Mouse (Mus musculus): Measurements from ENCODE around the gene Lhx5.

Lhx5 gene

DNA sequence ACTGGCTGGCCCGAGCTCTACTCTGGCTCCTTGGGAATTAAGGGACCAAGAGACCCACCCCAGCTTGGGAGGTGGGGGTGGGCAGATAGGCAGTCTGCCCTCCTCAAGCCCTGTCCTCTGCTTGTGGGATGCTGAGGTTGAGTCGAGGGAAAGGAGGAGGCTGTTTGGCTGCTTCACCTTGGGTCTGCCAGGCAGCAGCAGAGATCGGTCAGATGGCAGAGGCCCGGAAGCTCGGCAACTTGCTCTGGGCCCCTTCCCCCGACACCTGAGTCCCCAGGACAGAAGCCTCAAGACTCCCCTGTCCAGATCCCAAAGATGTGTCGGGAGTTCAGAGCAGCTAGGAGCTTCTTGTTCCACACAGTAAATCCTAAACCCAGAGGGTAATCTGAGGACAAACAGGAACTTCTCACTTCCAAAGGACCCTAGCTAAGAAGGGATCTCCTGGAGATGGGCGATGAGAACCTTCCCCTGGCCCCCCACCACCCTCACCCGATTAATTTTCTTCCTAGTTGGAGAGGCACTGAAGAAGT lies 1.1 kb downstream of the Lhx5 start:
- DNase-seq (ENCODE audit: low spot score in 2 of 2) = no peak

- no peak for DNase-seq (ENCODE audit: low spot score in 2 of 2)
Measured at GRCm38 (mm10) chr5:120433135-120433760, 1.7 kb downstream of the Lhx5 start.

DNA sequence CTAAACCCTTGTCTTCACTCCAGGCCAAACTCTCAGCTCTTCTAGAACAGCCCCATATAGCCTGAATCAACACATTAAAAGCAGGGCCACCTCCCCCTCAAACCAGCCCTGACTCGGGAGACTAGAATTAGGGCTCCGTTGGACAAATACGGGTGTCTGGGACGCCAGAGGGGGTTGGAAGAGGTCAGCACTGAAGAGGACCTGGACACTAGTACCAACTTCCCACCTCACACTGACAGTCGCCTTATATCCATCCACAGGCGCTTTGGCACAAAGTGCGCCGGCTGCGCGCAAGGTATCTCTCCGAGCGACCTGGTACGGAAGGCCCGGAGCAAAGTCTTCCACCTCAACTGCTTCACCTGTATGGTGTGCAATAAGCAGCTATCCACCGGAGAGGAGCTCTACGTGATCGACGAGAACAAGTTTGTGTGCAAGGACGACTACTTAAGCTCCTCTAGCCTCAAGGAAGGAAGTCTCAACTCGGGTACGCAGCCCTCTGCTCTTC lies 2.8 kb downstream of the Lhx5 start:
- DNase-seq (ENCODE audit: low spot score in 2 of 2) = no peak

GRCm38 (mm10) chr5:120435006-120435681 lies 3.6 kb downstream of the Lhx5 start:
- DNase-seq (ENCODE audit: low spot score in 2 of 2) = no peak

GRCm38 (mm10) chr5:120435731-120436501 lies 4.4 kb downstream of the Lhx5 start:
- DNase-seq (ENCODE audit: low spot score in 2 of 2) = no peak

DNA sequence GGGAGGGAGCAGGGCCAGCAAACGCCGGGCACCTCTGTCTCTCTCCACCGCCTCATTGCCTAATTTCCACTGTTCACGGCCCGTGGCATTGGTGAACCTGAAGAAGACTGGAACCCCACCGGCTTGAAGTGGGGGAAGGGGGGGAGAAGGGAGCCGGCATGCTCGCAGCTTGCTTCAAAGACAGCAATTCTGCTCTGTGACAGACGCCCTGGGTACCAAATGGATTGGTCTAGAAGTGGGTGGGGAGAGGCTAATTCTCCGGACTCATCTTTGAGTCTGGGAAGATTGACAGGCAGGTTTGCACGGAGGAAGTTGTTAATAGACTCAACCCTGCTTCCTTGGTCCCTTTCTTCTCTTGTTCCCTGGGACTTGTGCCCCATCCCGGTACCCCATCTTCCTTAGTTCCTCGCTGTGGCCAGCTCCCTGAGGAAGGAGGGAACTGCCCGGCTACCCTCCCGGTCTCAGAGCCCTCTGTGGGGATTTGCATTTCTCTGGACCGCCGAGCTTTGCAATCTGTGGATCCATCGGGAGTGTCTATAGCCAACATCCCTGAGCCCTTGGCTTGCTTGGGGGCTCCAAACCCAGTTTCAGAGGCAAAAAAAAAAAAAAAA lies 5.5 kb downstream of the Lhx5 start:
- DNase-seq (ENCODE audit: low spot score in 2 of 2) = no peak

DNA sequence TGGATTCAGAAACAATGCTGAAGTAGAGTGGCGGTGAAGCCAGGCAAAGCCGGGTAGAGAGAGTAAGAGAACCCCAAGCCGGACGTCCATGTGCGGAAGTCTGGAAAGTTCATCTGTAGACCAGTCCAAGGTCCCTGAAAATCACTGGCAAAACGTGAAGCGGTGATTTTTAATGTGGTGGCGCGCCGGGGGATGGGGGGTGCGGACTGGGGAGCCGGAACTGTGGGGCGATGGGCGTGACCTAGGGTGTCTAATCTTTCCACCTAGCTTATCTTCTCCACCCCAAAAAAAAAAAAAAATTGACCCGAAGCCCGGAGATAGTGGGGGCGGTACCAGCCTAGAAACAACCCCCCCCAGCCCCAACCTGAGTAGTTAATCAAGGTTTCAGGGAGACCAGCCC lies 6.0 kb downstream of the Lhx5 start:
- DNase-seq (ENCODE audit: low spot score in 2 of 2) = no peak

GRCm38 (mm10) chr5:120437986-120438385 lies 6.5 kb downstream of the Lhx5 start:
- DNase-seq (ENCODE audit: low spot score in 2 of 2) = no peak

GRCm38 (mm10) chr5:120438469-120438868 lies 7.0 kb downstream of the Lhx5 start:
- no peak for DNase-seq (ENCODE audit: low spot score in 2 of 2)

GRCm38 (mm10) chr5:120438991-120439710 lies 7.7 kb downstream of the Lhx5 start:
- DNase-seq (ENCODE audit: low spot score in 2 of 2) = no peak

- DNase-seq (ENCODE audit: low spot score in 2 of 2) = no peak
Measured at GRCm38 (mm10) chr5:120439887-120440670, 8.6 kb downstream of the Lhx5 start.

GRCm38 (mm10) chr5:120440733-120441132 lies 9.2 kb downstream of the Lhx5 start:
- peak; percentile 81 to 86 for DNase-seq (ENCODE audit: low spot score in 2 of 2)

DNA sequence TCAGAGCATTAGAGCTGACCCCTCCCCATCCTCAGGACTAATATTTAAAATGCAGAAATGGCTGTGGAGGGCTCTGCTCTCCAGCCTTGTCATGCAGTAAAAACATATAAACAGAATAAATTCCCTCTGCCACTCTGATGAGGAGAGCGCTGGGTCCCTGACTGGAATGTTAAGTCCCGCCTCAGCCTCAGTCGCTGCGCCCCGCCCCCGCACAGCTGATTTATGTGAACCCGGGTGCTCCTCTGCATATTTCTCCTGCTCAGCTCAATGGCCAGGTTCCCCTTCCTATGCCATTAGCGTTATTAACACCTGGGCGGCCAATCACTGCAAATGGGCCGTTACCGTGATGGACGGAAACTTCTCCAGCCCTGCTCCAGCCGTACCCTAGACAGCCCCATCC lies 15.8 kb downstream of the Lhx5 start:
- DNase-seq (ENCODE audit: low spot score in 2 of 2) = no peak

GRCm38 (mm10) chr5:120454756-120455337 lies 23.3 kb downstream of the Lhx5 start:
- DNase-seq (ENCODE audit: low spot score in 2 of 2) = no peak

GRCm38 (mm10) chr5:120456253-120456652 lies 24.8 kb downstream of the Lhx5 start:
- no peak for DNase-seq (ENCODE audit: low spot score in 2 of 2)

DNA sequence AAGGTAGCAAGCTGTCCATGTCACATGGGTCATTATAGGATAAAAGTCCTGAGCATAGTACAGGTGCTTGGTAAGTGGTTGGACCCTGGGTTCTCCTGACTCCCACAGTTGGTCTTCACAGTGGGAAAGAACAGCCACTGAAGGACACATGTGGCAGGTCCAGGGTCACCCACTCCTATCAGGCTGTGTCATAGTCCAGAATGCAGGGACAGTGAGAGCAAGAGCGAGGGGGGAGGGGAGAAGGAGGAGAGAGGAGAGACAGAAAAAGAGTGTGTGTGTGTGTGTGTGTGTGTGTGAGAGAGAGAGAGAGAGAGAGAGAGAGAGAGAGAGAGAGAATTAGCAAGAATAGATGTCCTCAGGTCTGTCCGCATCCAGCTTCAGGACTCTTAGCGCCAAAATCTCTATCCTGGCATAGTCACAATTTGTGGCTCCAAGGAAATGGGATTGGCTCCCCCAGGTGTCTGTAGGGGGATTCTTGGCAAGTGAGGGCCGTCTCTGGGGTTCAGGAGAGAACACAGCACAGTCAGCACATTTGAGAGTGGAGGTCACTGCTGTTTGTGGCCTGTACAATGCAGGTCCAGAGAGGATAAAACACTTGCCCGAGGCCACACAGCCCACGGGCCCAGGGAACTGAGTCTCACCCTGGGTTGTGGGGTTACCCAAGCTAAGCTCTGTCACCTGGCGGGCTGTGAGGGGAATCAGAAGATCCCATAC lies 25.5 kb downstream of the Lhx5 start:
- DNase-seq (ENCODE audit: low spot score in 2 of 2) = no peak

- peak; percentile 44 to 54 for DNase-seq (ENCODE audit: low spot score in 2 of 2)
Measured at GRCm38 (mm10) chr5:120457628-120458027, 26.1 kb downstream of the Lhx5 start.

GRCm38 (mm10) chr5:120459133-120459532 lies 27.6 kb downstream of the Lhx5 start:
- no peak for DNase-seq (ENCODE audit: low spot score in 2 of 2)

GRCm38 (mm10) chr5:120461902-120462301 lies 30.4 kb downstream of the Lhx5 start:
- no peak for DNase-seq (ENCODE audit: low spot score in 2 of 2)
